Mouse (Mus musculus): ENCODE measurements around the gene Rgs7bp. TPM values are rescaled to one million over a fixed set of nuclear protein-coding genes. Genes with fewer than 3 reads are reported as not detected.

Rgs7bp gene
- polyA plus RNA-seq, 1 experiment from 2014 or later, result 1.9 TPM

GRCm38 (mm10) chr13:105051432-105051831 is 3.3 kb downstream of the Rgs7bp start:
- Histone ChIP-seq H3K4me2 (no peak overlapping the region), H3K4me1 (peaks cover 9% of the 10 kb centered on the region), H3K4me3 (replicated peaks) (no peak overlapping the region), H3K27ac (no peak overlapping the region), H3K9me3 (no peaks in the 10 kb centered on the region), H3K9ac (no peak overlapping the region), H3K27me3 (replicated peaks) (peaks cover 4% of the 10 kb centered on the region; the same call in 1 of the 2 replicates), H3K36me3 (no peaks in the 10 kb centered on the region)
- no peak for ATAC-seq (ENCODE audit: insufficient read depth, low FRiP score, low read depth)
- 43% methylated on average over 6 of the region's 6 CpGs for WGBS

- ATAC-seq (ENCODE audit: insufficient read depth, low FRiP score, low read depth), result no peak; the same call in 1 of the 2 replicates
- no peak overlapping the region for H3K4me3 ChIP-seq (replicated peaks)
- H3K36me3 ChIP-seq, result no peaks in the 10 kb centered on the region
- H3K4me2 ChIP-seq, result no peak overlapping the region
- H3K4me1 ChIP-seq, result peaks cover 4% of the 10 kb centered on the region
- WGBS, result 64% methylated on average over 8 of the region's 8 CpGs
- no peak overlapping the region for H3K27ac ChIP-seq
- H3K9ac ChIP-seq, result no peak overlapping the region
- H3K27me3 ChIP-seq (replicated peaks), result 0 out of 2 replicates have a peak, but pooled peaks cover 4% of the 10 kb centered on the region
- H3K9me3 ChIP-seq, result no peaks in the 10 kb centered on the region
Measured at GRCm38 (mm10) chr13:105048662-105049061, 6.1 kb downstream of the Rgs7bp start.

GRCm38 (mm10) chr13:105047377-105047776 is 7.4 kb downstream of the Rgs7bp start:
- Histone ChIP-seq H3K36me3 (no peaks in the 10 kb centered on the region), H3K4me3 (replicated peaks) (no peak overlapping the region), H3K9ac (no peak overlapping the region), H3K27me3 (replicated peaks) (no peaks in the 10 kb centered on the region), H3K4me2 (0 out of 2 replicates have a peak overlapping the region, but pooled peaks have one; percentile 13), H3K27ac (no peak overlapping the region), H3K9me3 (no peaks in the 10 kb centered on the region), H3K4me1 (no peaks in the 10 kb centered on the region)
- WGBS, result 46% methylated on average over 9 of the region's 9 CpGs
- 0 out of 2 replicates have a peak, but pooled peaks have one; percentile 43 for ATAC-seq (ENCODE audit: insufficient read depth, low FRiP score, low read depth)

- no peaks in the 10 kb centered on the region for H3K9me3 ChIP-seq
- H3K9ac ChIP-seq, result no peak overlapping the region
- no peak overlapping the region for H3K27ac ChIP-seq
- H3K36me3 ChIP-seq, result no peaks in the 10 kb centered on the region
- ATAC-seq (ENCODE audit: insufficient read depth, low FRiP score, low read depth), result no peak
- H3K4me1 ChIP-seq, result no peaks in the 10 kb centered on the region
- H3K4me2 ChIP-seq, result no peak overlapping the region
- H3K4me3 ChIP-seq (replicated peaks), result no peak overlapping the region
- H3K27me3 ChIP-seq (replicated peaks), result no peaks in the 10 kb centered on the region
- 66% methylated on average over 3 of the region's 3 CpGs for WGBS
Measured at GRCm38 (mm10) chr13:105043882-105044281, 10.8 kb downstream of the Rgs7bp start.

DNA sequence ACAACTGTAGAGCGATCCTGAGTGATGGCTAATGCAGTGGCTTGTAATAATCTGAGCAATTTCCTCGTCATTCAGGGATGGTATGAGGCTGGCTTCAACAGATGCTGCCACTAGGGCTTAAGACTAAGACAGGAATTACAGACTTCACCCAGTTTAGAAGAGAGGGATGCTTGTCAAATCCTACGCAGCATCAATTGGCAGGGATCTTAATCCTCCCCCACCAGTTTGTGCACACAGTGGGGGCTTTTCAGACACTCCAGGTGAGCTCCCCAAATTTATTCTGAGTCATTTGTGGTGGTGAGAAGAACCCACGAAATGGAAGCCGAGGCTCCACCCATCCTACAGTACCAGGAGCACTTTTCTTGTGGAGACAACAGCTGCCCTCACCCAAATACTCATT is 16.4 kb downstream of the Rgs7bp start:
- H3K36me3 ChIP-seq, result no peaks in the 10 kb centered on the region
- H3K27me3 ChIP-seq (replicated peaks), result no peaks in the 10 kb centered on the region
- no peak overlapping the region for H3K4me2 ChIP-seq
- no peak overlapping the region for H3K27ac ChIP-seq
- H3K4me1 ChIP-seq, result no peaks in the 10 kb centered on the region
- WGBS, result 74% methylated on average over 5 of the region's 5 CpGs
- no peaks in the 10 kb centered on the region for H3K9me3 ChIP-seq
- no peak overlapping the region for H3K9ac ChIP-seq
- H3K4me3 ChIP-seq (replicated peaks), result no peak overlapping the region
- no peak for ATAC-seq (ENCODE audit: insufficient read depth, low FRiP score, low read depth)

GRCm38 (mm10) chr13:105037816-105038215 is 16.9 kb downstream of the Rgs7bp start:
- ATAC-seq (ENCODE audit: insufficient read depth, low FRiP score, low read depth), result no peak
- Histone ChIP-seq H3K4me2 (no peak overlapping the region), H3K9me3 (no peaks in the 10 kb centered on the region), H3K36me3 (no peaks in the 10 kb centered on the region), H3K4me3 (replicated peaks) (no peak overlapping the region), H3K27me3 (replicated peaks) (no peaks in the 10 kb centered on the region), H3K9ac (no peak overlapping the region), H3K27ac (no peak overlapping the region), H3K4me1 (no peaks in the 10 kb centered on the region)
- WGBS, result 89% methylated on average over 12 of the region's 12 CpGs

GRCm38 (mm10) chr13:105031882-105032281 is 22.8 kb downstream of the Rgs7bp start:
- no peaks in the 10 kb centered on the region for H3K4me1 ChIP-seq
- no peaks in the 10 kb centered on the region for H3K9me3 ChIP-seq
- ATAC-seq (ENCODE audit: insufficient read depth, low FRiP score, low read depth), result no peak
- no peaks in the 10 kb centered on the region for H3K36me3 ChIP-seq
- no peak overlapping the region for H3K27ac ChIP-seq
- no peaks in the 10 kb centered on the region for H3K27me3 ChIP-seq (replicated peaks)
- no peak overlapping the region for H3K9ac ChIP-seq
- H3K4me3 ChIP-seq (replicated peaks), result no peak overlapping the region
- H3K4me2 ChIP-seq, result no peak overlapping the region

GRCm38 (mm10) chr13:105028276-105028675 is 26.5 kb downstream of the Rgs7bp start:
- WGBS, result 50% methylated on average over 3 of the region's 3 CpGs
- no peaks in the 10 kb centered on the region for H3K4me1 ChIP-seq
- H3K4me2 ChIP-seq, result no peak overlapping the region
- no peak overlapping the region for H3K4me3 ChIP-seq (replicated peaks)
- no peaks in the 10 kb centered on the region for H3K9me3 ChIP-seq
- no peaks in the 10 kb centered on the region for H3K36me3 ChIP-seq
- ATAC-seq (ENCODE audit: insufficient read depth, low FRiP score, low read depth), result no peak
- H3K27me3 ChIP-seq (replicated peaks), result no peaks in the 10 kb centered on the region
- no peak overlapping the region for H3K9ac ChIP-seq
- no peak overlapping the region for H3K27ac ChIP-seq

DNA sequence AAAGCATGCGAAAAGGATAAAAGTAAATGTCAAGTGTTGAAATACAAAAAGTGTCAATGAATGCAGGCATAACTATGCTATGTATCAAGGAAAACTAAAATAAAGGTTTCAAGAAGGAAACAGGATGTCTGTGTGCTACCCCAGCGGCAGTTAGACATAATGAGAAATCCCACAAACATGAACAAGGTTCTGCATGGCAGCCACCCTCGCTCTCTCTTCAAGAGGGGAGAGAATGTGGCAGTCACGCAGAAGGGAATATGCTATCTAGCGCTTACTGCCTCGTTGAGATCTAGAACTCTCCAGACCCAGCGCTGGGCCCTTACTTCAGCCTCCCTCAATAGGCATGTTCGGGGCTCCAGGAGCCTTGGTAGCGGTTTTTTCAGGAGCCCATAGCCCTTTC is 38.2 kb downstream of the Rgs7bp start:
- no peak for ATAC-seq (ENCODE audit: insufficient read depth, low FRiP score, low read depth)
- H3K9me3 ChIP-seq, result no peaks in the 10 kb centered on the region
- H3K27ac ChIP-seq, result no peak overlapping the region
- H3K27me3 ChIP-seq (replicated peaks), result no peaks in the 10 kb centered on the region
- no peak overlapping the region for H3K4me3 ChIP-seq (replicated peaks)
- no peak overlapping the region for H3K9ac ChIP-seq
- WGBS, result 71% methylated on average over 9 of the region's 9 CpGs
- H3K36me3 ChIP-seq, result no peaks in the 10 kb centered on the region
- H3K4me2 ChIP-seq, result no peak overlapping the region
- H3K4me1 ChIP-seq, result no peaks in the 10 kb centered on the region

GRCm38 (mm10) chr13:105015710-105016404 is 38.9 kb downstream of the Rgs7bp start:
- Histone ChIP-seq H3K9me3 (no peaks in the 10 kb centered on the region), H3K27me3 (replicated peaks) (no peaks in the 10 kb centered on the region), H3K4me3 (replicated peaks) (no peak overlapping the region), H3K27ac (no peak overlapping the region), H3K36me3 (no peaks in the 10 kb centered on the region), H3K4me1 (no peaks in the 10 kb centered on the region), H3K4me2 (no peak overlapping the region), H3K9ac (no peak overlapping the region)
- ATAC-seq (ENCODE audit: insufficient read depth, low FRiP score, low read depth), result no peak
- WGBS, result 76% methylated on average over 8 of the region's 8 CpGs

DNA sequence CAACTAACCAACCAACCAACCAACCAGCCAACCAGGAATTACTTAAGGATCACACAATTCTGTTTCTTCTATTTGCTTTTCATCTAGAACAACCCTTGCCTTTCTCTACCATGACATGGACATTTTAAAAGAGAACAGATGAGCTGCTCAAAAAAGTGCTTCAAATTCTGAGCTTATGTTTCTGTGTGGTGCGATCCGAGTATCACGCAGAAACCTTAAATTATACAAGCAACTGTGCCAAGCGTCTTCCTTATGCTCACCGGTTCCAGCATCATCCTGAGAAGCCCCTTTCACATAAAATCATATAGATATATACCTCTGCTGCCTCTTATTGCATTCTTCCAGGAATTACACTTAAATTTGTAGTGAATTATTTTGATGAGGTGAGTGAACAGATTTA is 43.4 kb downstream of the Rgs7bp start:
- Histone ChIP-seq H3K27ac (no peak overlapping the region), H3K4me1 (no peaks in the 10 kb centered on the region), H3K27me3 (replicated peaks) (no peaks in the 10 kb centered on the region), H3K36me3 (no peaks in the 10 kb centered on the region), H3K9me3 (no peaks in the 10 kb centered on the region), H3K4me3 (replicated peaks) (no peak overlapping the region), H3K9ac (no peak overlapping the region), H3K4me2 (no peak overlapping the region)
- ATAC-seq (ENCODE audit: insufficient read depth, low FRiP score, low read depth), result no peak
- 89% methylated on average over 5 of the region's 5 CpGs for WGBS

DNA sequence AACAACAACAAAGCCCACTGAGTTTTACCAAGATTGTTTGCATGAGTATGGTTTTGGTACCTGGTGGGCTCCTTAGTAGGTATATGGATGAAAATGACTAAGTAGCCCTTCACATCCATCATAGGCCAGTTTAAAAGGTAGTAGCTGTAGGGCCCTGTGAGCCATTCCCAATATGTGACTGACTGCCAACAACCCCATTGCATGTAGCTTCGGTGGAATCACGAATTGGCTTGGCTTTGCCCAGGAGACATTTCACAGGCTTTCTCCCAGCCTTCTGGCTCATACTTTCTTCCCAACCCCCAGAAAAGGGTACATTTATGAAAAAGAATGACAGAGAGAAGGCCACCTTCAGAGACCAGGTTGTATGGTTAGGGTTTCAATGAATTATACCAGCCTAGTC is 45.8 kb downstream of the Rgs7bp start:
- 98% methylated on average over 2 of the region's 2 CpGs for WGBS
- Histone ChIP-seq H3K27ac (no peak overlapping the region), H3K4me1 (no peaks in the 10 kb centered on the region), H3K9ac (no peak overlapping the region), H3K36me3 (no peaks in the 10 kb centered on the region), H3K4me2 (no peak overlapping the region), H3K27me3 (replicated peaks) (no peaks in the 10 kb centered on the region), H3K9me3 (no peaks in the 10 kb centered on the region), H3K4me3 (replicated peaks) (no peak overlapping the region)
- no peak for ATAC-seq (ENCODE audit: insufficient read depth, low FRiP score, low read depth)

DNA sequence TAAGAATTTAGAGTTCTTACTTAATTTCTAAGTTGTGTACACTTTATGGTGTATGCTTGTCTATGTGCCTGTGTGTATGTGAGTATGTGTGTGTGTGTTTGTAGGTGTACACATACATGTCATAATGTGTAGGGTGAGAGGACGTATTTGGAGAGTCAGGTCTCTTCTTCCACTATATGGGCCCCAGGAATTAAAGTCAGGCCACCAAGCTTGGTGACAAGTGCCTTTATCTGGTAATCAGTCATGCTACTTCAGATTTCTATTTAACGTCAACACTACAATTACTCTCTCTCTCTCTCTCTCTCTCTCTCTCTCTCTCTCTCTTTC is 51.9 kb downstream of the Rgs7bp start:
- no peak for ATAC-seq (ENCODE audit: insufficient read depth, low FRiP score, low read depth)
- WGBS, result 50% methylated on average over 2 of the region's 2 CpGs
- H3K4me3 ChIP-seq (replicated peaks), result no peak overlapping the region
- no peak overlapping the region for H3K27ac ChIP-seq
- no peak overlapping the region for H3K4me2 ChIP-seq
- no peaks in the 10 kb centered on the region for H3K9me3 ChIP-seq
- H3K36me3 ChIP-seq, result no peaks in the 10 kb centered on the region
- no peak overlapping the region for H3K9ac ChIP-seq
- H3K27me3 ChIP-seq (replicated peaks), result no peaks in the 10 kb centered on the region
- H3K4me1 ChIP-seq, result no peaks in the 10 kb centered on the region
